Mouse (Mus musculus): ENCODE results near the gene Taok3. TPM values are rescaled to one million over a fixed set of nuclear protein-coding genes. Genes with fewer than 3 reads are reported as not detected.

Taok3 gene
- polyA plus RNA-seq, 1 experiment, result 5.1 TPM

DNA sequence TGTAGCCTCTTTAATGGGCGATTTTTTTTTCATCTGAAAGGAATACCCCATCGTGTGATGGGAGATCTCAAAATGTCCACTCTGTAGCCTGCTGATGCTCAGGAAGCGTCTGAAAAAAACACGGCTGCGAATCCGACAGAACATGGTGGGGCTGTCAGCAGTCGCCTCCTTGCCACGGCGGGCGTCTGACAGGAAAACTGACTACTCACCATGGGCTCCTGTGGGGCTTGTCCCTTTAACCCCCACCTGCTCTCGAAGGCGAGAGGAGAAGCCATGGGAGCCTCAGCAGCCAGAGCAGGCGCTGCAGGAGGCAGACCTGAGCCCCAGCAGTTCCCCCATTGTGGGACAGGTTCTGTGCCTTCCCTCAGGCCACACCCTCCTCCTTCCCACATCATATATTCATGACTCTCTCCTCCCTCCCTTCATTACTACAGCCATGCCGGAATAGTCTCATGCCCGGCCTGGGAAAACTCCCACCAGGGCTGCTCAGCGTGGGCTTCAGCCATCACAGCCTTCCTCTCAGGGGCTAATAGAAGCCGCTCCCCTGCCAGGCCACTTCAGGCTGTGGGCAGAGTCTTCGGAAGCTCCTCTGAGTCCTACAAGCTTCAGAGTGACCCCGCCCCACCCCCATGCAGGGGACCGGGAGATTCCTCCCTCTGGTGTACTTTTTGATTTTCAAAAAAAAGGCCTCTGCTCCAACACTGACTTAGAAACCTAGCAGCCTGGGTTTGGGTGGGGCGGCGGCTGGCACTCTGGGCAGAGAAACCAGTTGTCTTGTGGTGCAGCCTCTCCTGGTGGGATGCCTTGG is 122.9 kb downstream of the Taok3 start:
- H3K4me3 ChIP-seq (replicated peaks), result no peak overlapping the region
- peaks cover 14% of the 10 kb centered on the region for H3K4me1 ChIP-seq (ENCODE audit: control insufficient read depth)
- peaks cover 90% of the 10 kb centered on the region for H3K36me3 ChIP-seq (ENCODE audit: control insufficient read depth)
- TF ChIP-seq TAL1 (IDR thresholded peaks at IDR 0.05; ENCODE audit: low read length) (no peak), GATA1 (IDR thresholded peaks at IDR 0.05; ENCODE audit: low read length) (no peak)
- H3K27me3 ChIP-seq (ENCODE audit: control insufficient read depth), result no peaks in the 10 kb centered on the region
- H3K9me3 ChIP-seq (ENCODE audit: control insufficient read depth, low read length), result no peaks in the 10 kb centered on the region

DNA sequence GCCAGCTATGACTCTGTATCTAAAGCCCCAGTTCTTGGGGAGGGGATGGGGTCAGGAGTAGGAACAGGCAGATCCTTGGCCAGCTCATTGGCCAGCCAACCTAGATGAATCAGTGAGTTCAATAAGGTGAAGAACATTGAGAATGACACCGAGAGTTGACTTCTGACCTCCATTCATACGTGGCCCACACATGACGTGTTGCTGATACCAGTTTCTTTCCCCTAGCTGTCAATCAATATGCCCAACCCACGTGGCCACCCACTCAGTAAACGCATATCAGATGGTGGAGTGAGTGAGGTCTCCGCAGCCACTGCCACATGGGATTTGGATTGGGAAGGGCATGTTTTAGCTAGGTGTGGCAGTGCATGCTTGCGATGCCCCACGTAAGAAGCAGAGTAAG is 125.2 kb downstream of the Taok3 start:
- Histone ChIP-seq H3K4me1 (ENCODE audit: control insufficient read depth) (peaks cover 14% of the 10 kb centered on the region), H3K9me3 (ENCODE audit: control insufficient read depth, low read length) (no peaks in the 10 kb centered on the region), H3K4me3 (replicated peaks) (no peak overlapping the region), H3K27me3 (ENCODE audit: control insufficient read depth) (no peaks in the 10 kb centered on the region), H3K36me3 (ENCODE audit: control insufficient read depth) (peaks cover 95% of the 10 kb centered on the region)
- TF ChIP-seq TAL1 (IDR thresholded peaks at IDR 0.05; ENCODE audit: low read length) (no peak), GATA1 (IDR thresholded peaks at IDR 0.05; ENCODE audit: low read length) (no peak)

DNA sequence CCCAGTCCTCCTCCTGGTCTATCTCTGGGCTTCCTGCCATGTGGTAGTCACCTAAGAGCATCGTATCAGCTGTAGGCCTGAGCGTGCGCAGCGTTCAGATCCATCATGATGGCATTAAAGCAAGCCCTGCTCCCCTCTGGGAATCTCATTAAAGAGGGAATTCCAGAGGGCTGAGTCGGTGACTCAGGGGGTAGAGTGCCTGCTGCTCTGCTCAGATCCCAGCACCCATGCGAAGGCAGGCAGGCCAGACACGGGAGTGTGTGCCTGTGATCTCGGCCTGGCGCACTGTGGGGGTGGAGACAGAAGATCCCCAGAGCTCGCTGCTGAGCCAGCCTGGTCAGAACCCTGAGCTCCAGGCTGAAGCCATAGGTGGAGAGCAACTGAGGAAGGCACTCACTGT is 128.4 kb downstream of the Taok3 start:
- Histone ChIP-seq H3K27me3 (ENCODE audit: control insufficient read depth) (no peaks in the 10 kb centered on the region), H3K36me3 (ENCODE audit: control insufficient read depth) (peaks cover 94% of the 10 kb centered on the region)

DNA sequence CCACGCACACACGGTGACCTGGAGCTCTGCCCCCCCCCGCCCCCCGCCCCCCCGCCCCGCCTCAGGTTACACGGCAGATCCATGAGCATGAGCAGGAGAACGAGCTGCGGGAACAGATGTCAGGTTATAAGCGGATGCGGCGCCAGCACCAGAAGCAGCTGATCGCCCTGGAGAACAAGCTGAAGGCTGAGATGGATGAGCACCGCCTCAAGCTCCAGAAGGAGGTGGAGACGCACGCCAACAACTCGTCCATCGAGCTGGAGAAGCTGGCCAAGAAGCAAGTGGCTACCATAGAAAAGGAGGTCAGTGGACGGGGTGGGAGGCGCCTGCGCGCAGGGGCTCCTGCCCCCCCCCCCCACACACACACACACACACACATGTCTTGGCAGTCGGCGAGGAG is 130.9 kb downstream of the Taok3 start:
- no peaks in the 10 kb centered on the region for H3K27me3 ChIP-seq (ENCODE audit: control insufficient read depth)
- no peak for TF ChIP-seq TAL1 (IDR thresholded peaks at IDR 0.05; ENCODE audit: low read length)
- TF ChIP-seq GATA1 (IDR thresholded peaks at IDR 0.05; ENCODE audit: low read length), result no peak
- H3K36me3 ChIP-seq (ENCODE audit: control insufficient read depth), result peaks cover 94% of the 10 kb centered on the region

More for the DNA sequence above, 128.4 kb downstream of the Taok3 start:
- Histone ChIP-seq H3K4me1 (ENCODE audit: control insufficient read depth) (peaks cover 14% of the 10 kb centered on the region), H3K4me3 (replicated peaks) (no peak overlapping the region), H3K9me3 (ENCODE audit: control insufficient read depth, low read length) (no peaks in the 10 kb centered on the region)
- TF ChIP-seq GATA1 (IDR thresholded peaks at IDR 0.05; ENCODE audit: low read length), result no peak
- no peak for TF ChIP-seq TAL1 (IDR thresholded peaks at IDR 0.05; ENCODE audit: low read length)

DNA sequence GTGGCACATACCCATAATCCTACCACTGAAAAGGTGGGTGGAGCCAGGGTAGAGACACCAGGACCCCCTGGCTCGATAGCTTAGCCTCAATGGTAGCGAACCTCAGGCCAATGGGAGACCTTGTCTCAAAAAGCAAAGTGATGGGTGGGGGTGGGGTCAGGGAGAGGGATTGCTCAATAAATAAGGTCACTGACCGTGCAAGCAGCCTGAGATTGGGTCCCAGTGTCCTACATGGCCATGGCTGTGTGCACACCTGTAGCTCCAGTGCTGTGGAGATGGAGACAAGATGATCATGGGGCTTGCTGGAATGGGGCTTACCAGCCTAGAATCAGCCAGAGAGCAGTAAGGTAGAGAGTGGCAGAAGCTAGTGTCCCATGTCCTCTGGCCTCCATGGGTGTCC is 131.8 kb downstream of the Taok3 start:
- Histone ChIP-seq H3K36me3 (ENCODE audit: control insufficient read depth) (peaks cover 94% of the 10 kb centered on the region), H3K9me3 (ENCODE audit: control insufficient read depth, low read length) (no peaks in the 10 kb centered on the region), H3K4me1 (ENCODE audit: control insufficient read depth) (no peaks in the 10 kb centered on the region), H3K27me3 (ENCODE audit: control insufficient read depth) (no peaks in the 10 kb centered on the region), H3K4me3 (replicated peaks) (no peak overlapping the region)
- no peak for TF ChIP-seq TAL1 (IDR thresholded peaks at IDR 0.05; ENCODE audit: low read length)
- TF ChIP-seq GATA1 (IDR thresholded peaks at IDR 0.05; ENCODE audit: low read length), result no peak

More for the DNA sequence above, 130.9 kb downstream of the Taok3 start:
- H3K4me3 ChIP-seq (replicated peaks), result no peak overlapping the region
- no peaks in the 10 kb centered on the region for H3K4me1 ChIP-seq (ENCODE audit: control insufficient read depth)
- no peaks in the 10 kb centered on the region for H3K9me3 ChIP-seq (ENCODE audit: control insufficient read depth, low read length)

DNA sequence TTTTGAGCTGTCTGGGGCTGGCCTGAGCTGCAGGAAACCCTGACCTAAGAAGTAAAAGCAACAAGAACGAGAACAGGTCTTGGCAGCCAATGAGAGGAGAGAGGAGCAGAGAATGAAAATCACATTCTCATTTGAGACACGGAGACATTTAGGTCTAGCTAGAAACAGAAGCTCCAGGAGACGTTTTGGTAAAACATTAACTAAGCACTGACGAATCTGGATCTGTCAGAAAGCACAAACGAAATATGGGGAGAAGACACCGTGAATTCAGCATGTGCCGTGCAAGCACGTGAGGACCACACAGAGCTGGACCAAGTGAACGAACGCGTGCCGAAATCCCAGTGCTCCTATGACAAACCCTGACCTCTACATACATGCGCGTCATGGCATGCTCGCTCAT is 138.3 kb downstream of the Taok3 start:
- H3K36me3 ChIP-seq (ENCODE audit: control insufficient read depth), result peaks cover 100% of the 10 kb centered on the region
- H3K4me3 ChIP-seq (replicated peaks), result no peak overlapping the region
- no peaks in the 10 kb centered on the region for H3K27me3 ChIP-seq (ENCODE audit: control insufficient read depth)
- no peaks in the 10 kb centered on the region for H3K4me1 ChIP-seq (ENCODE audit: control insufficient read depth)
- no peak for TF ChIP-seq GATA1 (IDR thresholded peaks at IDR 0.05; ENCODE audit: low read length)
- TF ChIP-seq TAL1 (IDR thresholded peaks at IDR 0.05; ENCODE audit: low read length), result no peak
- peaks cover 1% of the 10 kb centered on the region for H3K9me3 ChIP-seq (ENCODE audit: control insufficient read depth, low read length)

DNA sequence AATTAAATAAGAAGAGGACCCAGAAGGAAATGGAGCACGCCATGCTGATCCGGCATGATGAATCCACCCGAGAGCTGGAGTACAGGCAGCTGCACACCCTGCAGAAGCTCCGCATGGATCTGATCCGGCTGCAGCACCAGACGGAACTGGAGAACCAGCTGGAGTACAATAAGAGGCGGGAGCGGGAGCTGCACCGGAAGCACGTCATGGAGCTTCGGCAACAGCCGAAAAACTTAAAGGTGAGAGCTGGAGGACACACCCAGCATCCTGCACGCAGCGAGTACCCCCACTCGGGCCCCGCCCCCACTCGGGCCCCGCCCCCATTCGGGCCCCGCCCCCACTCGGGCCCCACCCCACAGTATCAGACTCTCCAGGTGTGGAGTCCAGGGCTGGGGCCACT is 143.6 kb downstream of the Taok3 start:
- TF ChIP-seq GATA1 (IDR thresholded peaks at IDR 0.05; ENCODE audit: low read length) (no peak), TAL1 (IDR thresholded peaks at IDR 0.05; ENCODE audit: low read length) (no peak)
- no peak overlapping the region for H3K4me3 ChIP-seq (replicated peaks)
- peaks cover 98% of the 10 kb centered on the region for H3K36me3 ChIP-seq (ENCODE audit: control insufficient read depth)
- H3K9me3 ChIP-seq (ENCODE audit: control insufficient read depth, low read length), result peaks cover 7% of the 10 kb centered on the region
- H3K4me1 ChIP-seq (ENCODE audit: control insufficient read depth), result no peaks in the 10 kb centered on the region
- H3K27me3 ChIP-seq (ENCODE audit: control insufficient read depth), result no peaks in the 10 kb centered on the region

DNA sequence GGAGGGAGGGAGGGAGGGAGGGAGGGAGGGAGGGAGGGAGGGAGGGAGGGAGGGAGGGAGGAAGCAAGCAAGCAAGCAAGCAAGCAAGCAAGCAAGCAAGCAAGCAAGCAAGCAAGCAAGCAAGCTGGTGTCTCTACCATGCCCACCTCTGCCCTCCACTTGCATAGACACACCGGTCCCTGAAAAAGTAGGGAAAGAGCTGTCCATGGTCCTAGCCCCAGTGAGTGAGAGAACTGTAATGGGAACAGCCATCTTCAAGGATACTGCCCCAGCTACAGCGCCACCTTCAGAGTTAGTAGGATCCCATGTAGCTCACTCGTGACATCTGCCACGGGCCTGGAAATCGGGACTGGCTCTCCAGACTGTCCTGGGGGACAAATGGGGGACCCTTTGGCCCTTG is 144.8 kb downstream of the Taok3 start:
- H3K27me3 ChIP-seq (ENCODE audit: control insufficient read depth), result no peaks in the 10 kb centered on the region
- H3K36me3 ChIP-seq (ENCODE audit: control insufficient read depth), result peaks cover 98% of the 10 kb centered on the region
- no peak overlapping the region for H3K4me3 ChIP-seq (replicated peaks)
- TF ChIP-seq GATA1 (IDR thresholded peaks at IDR 0.05; ENCODE audit: low read length) (no peak), TAL1 (IDR thresholded peaks at IDR 0.05; ENCODE audit: low read length) (no peak)
- H3K9me3 ChIP-seq (ENCODE audit: control insufficient read depth, low read length), result peaks cover 7% of the 10 kb centered on the region
- H3K4me1 ChIP-seq (ENCODE audit: control insufficient read depth), result no peaks in the 10 kb centered on the region

DNA sequence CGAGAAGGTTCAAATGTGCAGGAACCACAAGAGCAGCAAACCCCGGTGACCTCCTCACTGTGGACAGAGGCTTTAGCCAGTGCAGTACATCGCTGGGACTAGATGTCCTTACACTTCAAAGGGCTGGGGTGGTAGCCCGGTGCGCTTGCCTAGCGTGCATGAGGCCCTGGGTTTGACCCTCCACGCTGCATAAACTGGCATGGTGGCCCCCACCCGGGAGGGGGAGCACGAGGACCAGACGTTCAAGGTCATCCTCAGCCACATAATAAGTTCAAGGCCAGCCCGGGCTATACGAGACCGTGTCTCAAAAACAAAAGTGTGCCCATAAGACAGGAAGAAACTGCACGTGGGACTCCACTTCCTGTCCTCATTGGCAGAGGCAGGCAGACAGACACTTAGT is 148.0 kb downstream of the Taok3 start:
- TF ChIP-seq TAL1 (IDR thresholded peaks at IDR 0.05; ENCODE audit: low read length) (no peak), GATA1 (IDR thresholded peaks at IDR 0.05; ENCODE audit: low read length) (no peak)
- Histone ChIP-seq H3K4me1 (ENCODE audit: control insufficient read depth) (no peaks in the 10 kb centered on the region), H3K9me3 (ENCODE audit: control insufficient read depth, low read length) (peaks cover 7% of the 10 kb centered on the region), H3K36me3 (ENCODE audit: control insufficient read depth) (peaks cover 98% of the 10 kb centered on the region), H3K4me3 (replicated peaks) (no peak overlapping the region), H3K27me3 (ENCODE audit: control insufficient read depth) (no peaks in the 10 kb centered on the region)
